Mouse (Mus musculus) lung, embryonic 16.5 days (tissue): Measurements from ENCODE around the gene 8030411F24Rik. TPM values are rescaled to one million over a fixed set of nuclear protein-coding genes. Genes with fewer than 3 reads are reported as not detected.
"Not testable (repeated sequence)": the region's sequence is repeated elsewhere in the genome, so short reads cannot be mapped to it uniquely, and the experiment has no call there.

Experiments used
- ATAC-seq: fragments of 200-750 bp; cut with Nextera tagmentation; 2 replicates; pipeline ENCODE4 v1.8.0; 2017; ENCODE audit warnings: low read depth, mild to moderate bottlenecking, moderate library complexity
- H3K27ac ChIP-seq: fragments of 300-500 bp; sonication (generic); 2 replicates; pipeline ENCODE4 v1.5.1; 2014; ENCODE audit warnings: mild to moderate bottlenecking, control low read depth, low read length
- H3K27me3 ChIP-seq: fragments of 300-500 bp; sonication (generic); 2 replicates; pipeline ENCODE4 v1.6.1; 2014; ENCODE audit warnings: low read depth, low read length, mixed read lengths; ENCODE audit not compliant: control insufficient read depth, insufficient read depth
- H3K36me3 ChIP-seq: fragments of 300-500 bp; sonication (generic); 2 replicates; pipeline ENCODE4 v1.6.1; 2014; ENCODE audit warnings: low read length; ENCODE audit not compliant: control insufficient read depth, insufficient read depth
- H3K4me1 ChIP-seq: fragments of 300-500 bp; sonication (generic); replicated peaks from 2 replicates; pipeline ENCODE4 v1.6.1; 2014; ENCODE audit warnings: low read length, mixed read lengths; ENCODE audit not compliant: control insufficient read depth, insufficient read depth
- H3K4me2 ChIP-seq: fragments of 300-500 bp; sonication (generic); 2 replicates; pipeline ENCODE4 v1.6.1; 2014; ENCODE audit warnings: low read depth, low read length, control low read depth
- H3K4me3 ChIP-seq: fragments of 300-500 bp; sonication (generic); 2 replicates; pipeline ENCODE4 v1.5.1; 2014; ENCODE audit warnings: mild to moderate bottlenecking, low read length, control low read depth
- H3K9ac ChIP-seq: fragments of 300-500 bp; sonication (generic); 2 replicates; pipeline ENCODE4 v1.6.1; 2014; ENCODE audit warnings: low read length, control low read depth
- H3K9me3 ChIP-seq: fragments of 300-500 bp; sonication (generic); 2 replicates; pipeline ENCODE4 v1.6.1; 2016; ENCODE audit warnings: low read length; ENCODE audit not compliant: control insufficient read depth
- WGBS: fragments of 180-500 bp; shearing (Covaris S2); extraction: QIAGEN DNeasy Blood & Tissue Kit; methylation state at CpG from one replicate; pipeline ENCODE4 v1.1.7; 2014; 5-methylcytosine and 5-hydroxymethylcytosine counted together
- polyA plus RNA-seq: library from polyadenylated mRNA; unstranded; fragments of >200 nt; fragmentation: Nextera tagmentation; extraction: Ambion mirVana; gene quantifications from 2 replicates; pipeline ENCODE4 v1.2.1, GENCODE M21; 2015

Gene 8030411F24Rik
- polyA plus RNA-seq, 1 experiment from 2014 or later: not detected

DNA sequence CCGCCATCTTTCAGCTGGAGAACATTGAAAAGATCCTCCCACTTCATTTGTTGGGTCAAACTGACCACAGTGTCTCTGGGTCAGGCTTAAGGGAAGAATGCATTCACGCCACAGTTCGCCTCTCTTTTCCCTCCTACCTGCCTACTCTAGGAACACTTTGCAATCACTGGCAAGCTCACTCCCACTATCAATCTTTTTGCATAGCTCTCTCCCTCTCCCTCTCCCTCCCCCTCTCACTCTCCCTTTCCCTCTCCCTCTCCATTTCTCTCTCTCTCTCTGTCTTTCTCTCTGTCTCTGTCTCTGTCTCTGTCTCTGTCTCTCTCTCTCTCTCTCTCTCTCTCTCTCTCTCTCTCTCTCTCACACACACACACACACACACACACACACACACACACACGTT is 10.4 kb upstream of the 8030411F24Rik start, which contains the start of gene Cst11:
TSS of gene Cst11 (minus strand) at position 101 of the 400 bp plus-strand sequence.
- not testable (repeated sequence) for H3K27ac ChIP-seq, H3K4me2 ChIP-seq, H3K9ac ChIP-seq, H3K27me3 ChIP-seq, H3K36me3 ChIP-seq, H3K9me3 ChIP-seq, ATAC-seq, H3K4me3 ChIP-seq, H3K4me1 ChIP-seq
- WGBS: 77% methylated on average over 4 of the region's 4 CpGs

- no peaks in the 10 kb centered on the region for H3K9me3 ChIP-seq
- 87% methylated on average over 6 of the region's 6 CpGs for WGBS
- no peak within 1 kb of the TSS for H3K4me3 ChIP-seq
- no peaks in the 10 kb centered on the region for H3K27me3 ChIP-seq
- no peaks in the 10 kb centered on the region for H3K36me3 ChIP-seq
- ATAC-seq: no peak
- H3K9ac ChIP-seq: no peak within 1 kb of the TSS
- H3K4me2 ChIP-seq: no peak within 1 kb of the TSS
- H3K4me1 ChIP-seq: no peaks in the 10 kb centered on the region
- no peak within 1 kb of the TSS for H3K27ac ChIP-seq
Observed at GRCm38 (mm10) chr2:148789142-148789541, 7.3 kb downstream of the 8030411F24Rik start, which contains the start of gene Cst12. TSS of gene Cst12 (plus strand) at chr2:148789361.

DNA sequence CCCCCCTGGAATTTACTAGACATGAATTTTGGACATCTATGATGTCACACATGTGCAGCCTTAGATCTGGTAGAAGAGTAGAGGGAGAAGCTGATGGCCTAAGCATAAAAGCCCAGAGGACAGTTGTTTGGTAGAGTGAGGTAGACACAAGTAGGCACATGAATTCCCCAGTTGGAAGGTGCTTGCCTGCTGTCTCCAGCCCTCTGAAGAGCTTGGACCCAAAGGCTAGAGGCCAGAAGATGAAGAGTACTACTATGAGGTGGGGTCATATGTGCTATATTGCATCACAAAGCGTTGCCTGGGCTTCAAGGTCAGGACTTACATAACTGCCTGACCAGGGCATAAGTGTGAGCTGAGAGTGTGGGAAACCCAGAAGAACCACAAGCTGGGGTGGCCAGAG is 16.7 kb downstream of the 8030411F24Rik start, which contains the start of gene Cst8:
TSS of gene Cst8 (plus strand) at position 301 of the 400 bp plus-strand sequence.
- Histone ChIP-seq H3K4me2 (no peak within 1 kb of the TSS), H3K36me3 (no peaks in the 10 kb centered on the region), H3K4me3 (no peak within 1 kb of the TSS), H3K9ac (no peak within 1 kb of the TSS), H3K4me1 (no peaks in the 10 kb centered on the region), H3K27me3 (no peaks in the 10 kb centered on the region), H3K27ac (no peak within 1 kb of the TSS), H3K9me3 (no peaks in the 10 kb centered on the region)
- WGBS: 76% methylated on average over 1 of the region's 1 CpGs
- no peak for ATAC-seq

DNA sequence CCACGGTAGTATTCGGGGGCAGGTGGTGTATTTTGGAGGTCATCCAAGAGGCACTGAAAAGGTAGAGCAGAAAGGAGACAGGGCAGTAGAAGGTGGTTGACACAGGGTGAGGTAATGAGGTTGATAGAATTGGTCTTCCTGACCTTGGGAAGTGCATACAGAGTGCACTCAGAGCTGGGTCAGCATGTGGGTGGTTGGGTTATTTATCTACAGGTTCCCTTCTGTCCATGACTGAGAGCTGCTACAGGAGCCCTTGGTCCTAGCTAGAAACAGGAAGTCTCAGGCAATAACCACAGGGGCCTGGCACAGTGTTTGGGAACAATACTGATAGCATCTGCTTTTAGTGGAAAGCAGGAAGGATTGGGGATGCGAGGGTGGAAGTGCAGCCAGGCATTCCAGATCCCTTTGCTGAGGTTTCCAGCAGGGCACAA is 19.7 kb downstream of the 8030411F24Rik start:
- whole genome bisulfite sequencing: 31% methylated on average over 3 of the region's 3 CpGs
- ATAC-seq: no peak

GRCm38 (mm10) chr2:148806696-148807095 is 24.9 kb downstream of the 8030411F24Rik start:
- Histone ChIP-seq H3K27ac (no peak overlapping the region), H3K4me2 (no peak overlapping the region), H3K36me3 (no peaks in the 10 kb centered on the region), H3K9me3 (no peaks in the 10 kb centered on the region), H3K9ac (no peak overlapping the region), H3K4me1 (no peaks in the 10 kb centered on the region), H3K27me3 (no peaks in the 10 kb centered on the region), H3K4me3 (no peak overlapping the region)
- ATAC-seq: no peak
- WGBS: 69% methylated on average over 6 of the region's 6 CpGs

More for the DNA sequence above, 19.7 kb downstream of the 8030411F24Rik start:
- Histone ChIP-seq H3K27ac (no peak overlapping the region), H3K36me3 (no peaks in the 10 kb centered on the region), H3K4me1 (no peaks in the 10 kb centered on the region), H3K4me3 (no peak overlapping the region), H3K9me3 (no peaks in the 10 kb centered on the region), H3K27me3 (no peaks in the 10 kb centered on the region), H3K4me2 (no peak overlapping the region), H3K9ac (no peak overlapping the region)

DNA sequence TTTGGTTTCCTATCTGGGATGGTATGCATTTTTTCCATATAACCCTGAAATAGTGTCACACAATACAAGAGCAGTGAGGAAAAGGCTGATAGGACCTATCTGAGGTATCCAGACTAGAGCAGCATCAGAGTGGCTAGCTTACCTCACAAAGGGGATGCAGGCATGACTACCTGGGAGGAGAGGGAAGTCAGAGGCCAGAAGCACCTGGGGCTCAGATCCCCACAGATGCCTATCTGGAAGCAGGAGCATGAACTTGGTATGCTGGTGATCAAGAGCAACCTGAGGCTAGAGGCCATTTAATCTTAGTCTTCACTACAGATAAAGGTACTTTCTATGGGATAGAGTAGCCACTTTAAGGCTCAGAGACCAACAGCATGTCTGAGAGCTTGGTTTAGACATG is 38.1 kb downstream of the 8030411F24Rik start, which contains the start of gene Cst13:
TSS of gene Cst13 (plus strand) at position 173 of the 400 bp plus-strand sequence.
- Histone ChIP-seq H3K9ac (no peak within 1 kb of the TSS), H3K27me3 (no peaks in the 10 kb centered on the region), H3K27ac (no peak within 1 kb of the TSS), H3K9me3 (no peaks in the 10 kb centered on the region), H3K36me3 (no peaks in the 10 kb centered on the region), H3K4me1 (no peaks in the 10 kb centered on the region), H3K4me3 (no peak within 1 kb of the TSS), H3K4me2 (no peak within 1 kb of the TSS)
- no peak for ATAC-seq

DNA sequence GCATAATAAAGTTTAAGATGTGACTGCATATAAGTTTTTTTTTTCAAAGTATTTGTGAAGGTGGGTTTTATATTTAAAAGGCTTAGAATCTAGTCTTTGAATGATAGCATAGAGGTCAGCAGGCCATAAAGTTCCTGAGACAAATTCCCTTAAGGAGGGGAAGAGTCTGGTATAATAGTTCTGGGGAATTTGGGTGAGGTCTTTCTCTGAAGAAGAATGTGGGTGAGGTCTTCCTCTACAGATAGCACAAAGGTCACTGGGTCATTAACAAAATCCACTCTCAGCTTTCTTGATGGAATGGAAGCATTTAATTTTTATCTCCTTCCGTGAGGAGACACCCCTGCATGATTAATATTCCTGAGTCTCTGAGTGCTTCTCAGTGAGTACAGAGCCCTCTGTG is 44.2 kb downstream of the 8030411F24Rik start:
- no peaks in the 10 kb centered on the region for H3K4me1 ChIP-seq
- H3K9me3 ChIP-seq: no peaks in the 10 kb centered on the region
- no peak overlapping the region for H3K4me3 ChIP-seq
- 24% methylated on average over 1 of the region's 1 CpGs for WGBS
- no peaks in the 10 kb centered on the region for H3K27me3 ChIP-seq
- no peaks in the 10 kb centered on the region for H3K36me3 ChIP-seq
- no peak overlapping the region for H3K9ac ChIP-seq
- H3K4me2 ChIP-seq: no peak overlapping the region
- no peak for ATAC-seq
- no peak overlapping the region for H3K27ac ChIP-seq

DNA sequence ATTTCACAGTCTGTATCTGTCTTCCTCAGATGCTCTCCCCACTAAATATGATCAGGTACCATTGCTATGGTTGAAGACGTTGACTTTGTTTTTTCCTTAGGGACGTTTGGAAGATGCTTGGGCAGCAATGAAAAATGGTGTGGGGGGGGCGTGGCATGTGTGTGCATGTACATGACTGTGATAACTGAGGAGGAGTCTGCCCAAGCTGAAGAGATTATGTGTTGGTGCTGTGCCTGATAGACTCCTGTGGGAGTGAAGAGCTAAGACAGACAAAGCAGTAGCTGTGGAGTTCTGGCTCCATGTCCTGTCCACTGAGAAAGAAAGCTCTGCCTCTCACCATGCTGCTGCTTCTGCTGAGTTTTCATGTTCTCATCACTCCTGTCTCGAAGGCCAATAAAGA is 53.1 kb downstream of the 8030411F24Rik start, which contains the start of gene Cst9:
TSS of gene Cst9 (plus strand) at position 236 of the 400 bp plus-strand sequence.
- no peak within 1 kb of the TSS for H3K4me2 ChIP-seq
- no peak for ATAC-seq
- no peaks in the 10 kb centered on the region for H3K27me3 ChIP-seq
- H3K36me3 ChIP-seq: no peaks in the 10 kb centered on the region
- WGBS: 47% methylated on average over 4 of the region's 4 CpGs
- H3K4me3 ChIP-seq: no peak within 1 kb of the TSS
- H3K9ac ChIP-seq: no peak within 1 kb of the TSS
- no peaks in the 10 kb centered on the region for H3K4me1 ChIP-seq
- no peak within 1 kb of the TSS for H3K27ac ChIP-seq
- H3K9me3 ChIP-seq: no peaks in the 10 kb centered on the region
